Mouse (Mus musculus) MEL (cell line): ENCODE measurements at regions not wholly inside any gene's neighbourhood (a gene's known extent, or its start where the extent isn't known, plus 50 kb on each side); places are given as distances from the start of the nearest gene placed in this dataset.

Experiments used
- DNase-seq: peaks from one replicate; pipeline ENCODE4 v3.0.0; 2011; ENCODE audit warnings: low read depth, low spot score
- H3K27ac ChIP-seq: 2 replicates; pipeline ENCODE4 v1.5.1; 2012; ENCODE audit warnings: low read depth, mild to moderate bottlenecking, control low read depth, low read length, moderate library complexity; ENCODE audit not compliant: control insufficient read depth
- H3K27me3 ChIP-seq, 2 experiments: fragments of 150-350 bp in 1 of 2; sonication (generic) in 1 of 2; 2 replicates each; pipeline ENCODE4 v1.6.1; 2012; ENCODE audit warnings: low read length in 2 of 2, mild to moderate bottlenecking in 2 of 2, improper control_type of control experiment in 1 of 2, moderate library complexity in 1 of 2; ENCODE audit not compliant: insufficient read depth in 2 of 2, control insufficient read depth in 1 of 2
- H3K36me3 ChIP-seq, 2 experiments: 2 replicates each; pipeline ENCODE4 v1.6.1; 2012 to 2014; ENCODE audit warnings: low read length in 2 of 2, improper control_type of control experiment in 1 of 2, inconsistent platforms in 1 of 2, mild to moderate bottlenecking in 1 of 2; ENCODE audit not compliant: insufficient read depth in 2 of 2, control insufficient read depth in 1 of 2
- H3K4me1 ChIP-seq, 2 experiments: fragments of 150-350 bp in 1 of 2; sonication (generic) in 1 of 2; 2 replicates each; pipeline ENCODE4 v1.6.1; 2012; ENCODE audit warnings: low read length in 2 of 2, improper control_type of control experiment in 1 of 2, mild to moderate bottlenecking in 1 of 2; ENCODE audit not compliant: insufficient read depth in 2 of 2, control insufficient read depth in 1 of 2
- H3K4me3 ChIP-seq, 2 experiments: fragments of 150-350 bp in 1 of 2; sonication (generic) in 1 of 2; 2 replicates each; pipeline ENCODE4 v1.5.1; 2012; ENCODE audit warnings: low read depth in 2 of 2, low read length in 2 of 2, mild to moderate bottlenecking in 2 of 2, moderate library complexity in 2 of 2, control low read depth in 1 of 2, improper control_type of control experiment in 1 of 2; ENCODE audit not compliant: control insufficient read depth in 1 of 2, insufficient read depth in 1 of 2
- H3K79me2 ChIP-seq: 2 replicates; pipeline ENCODE4 v1.6.1; 2012; ENCODE audit warnings: mild to moderate bottlenecking, low read length, moderate library complexity; ENCODE audit not compliant: control insufficient read depth, poor library complexity, insufficient read depth
- H3K9ac ChIP-seq: 2 replicates; pipeline ENCODE4 v1.6.1; 2012; ENCODE audit warnings: low read depth, mild to moderate bottlenecking, control low read depth, low read length, moderate library complexity; ENCODE audit not compliant: control insufficient read depth, poor library complexity, severe bottlenecking
- H3K9me3 ChIP-seq: fragments of 150-350 bp; sonication (generic); replicated peaks from 2 replicates; pipeline ENCODE4 v1.6.1; 2012; ENCODE audit warnings: mild to moderate bottlenecking, low read length, improper control_type of control experiment, moderate library complexity; ENCODE audit not compliant: insufficient read depth
- CHD1 ChIP-seq: IDR thresholded peaks from 2 replicates; pipeline ENCODE4 v1.6.1; 2012; ENCODE audit warnings: low read depth, mild to moderate bottlenecking, inconsistent platforms, low read length, improper control_type of control experiment
- ELF1 ChIP-seq: IDR thresholded peaks from 2 replicates; pipeline ENCODE4 v1.6.1; 2014; ENCODE audit warnings: low read depth, mild to moderate bottlenecking, inconsistent platforms, low read length, improper control_type of control experiment, moderate library complexity
- EP300 ChIP-seq, 2 experiments: IDR thresholded peaks; 2 replicates each; pipeline ENCODE4 v1.6.1; 2011; ENCODE audit warnings: improper control_type of control experiment in 2 of 2, low read length in 2 of 2, low read depth in 1 of 2, mild to moderate bottlenecking in 1 of 2
- ETS1 ChIP-seq: IDR thresholded peaks from 2 replicates; pipeline ENCODE4 v1.6.1; 2012; ENCODE audit warnings: low read depth, mild to moderate bottlenecking, inconsistent platforms, low read length, improper control_type of control experiment, moderate library complexity
- GABPA ChIP-seq: IDR thresholded peaks from 2 replicates; pipeline ENCODE4 v1.6.1; 2012; ENCODE audit warnings: low read depth, mild to moderate bottlenecking, inconsistent platforms, low read length, improper control_type of control experiment, moderate library complexity
- GATA1 ChIP-seq: IDR thresholded peaks from 2 replicates; pipeline ENCODE4 v1.6.1; 2011; ENCODE audit warnings: low read depth, low read length, improper control_type of control experiment
- HCFC1 ChIP-seq: IDR thresholded peaks from 2 replicates; pipeline ENCODE4 v1.6.1; 2012; ENCODE audit warnings: low read depth, mild to moderate bottlenecking, inconsistent platforms, low read length, improper control_type of control experiment, moderate library complexity
- JUND ChIP-seq: IDR thresholded peaks from 2 replicates; pipeline ENCODE4 v1.6.1; 2011; ENCODE audit warnings: low read depth, mild to moderate bottlenecking, improper control_type of control experiment, low read length
- KAT2A ChIP-seq: conservative IDR thresholded peaks from 2 replicates; pipeline ENCODE4 v1.6.1; 2012; ENCODE audit warnings: low read depth, low read length, improper control_type of control experiment, inconsistent platforms
- MXI1 ChIP-seq: IDR thresholded peaks from 2 replicates; pipeline ENCODE4 v1.6.1; 2011; ENCODE audit warnings: mild to moderate bottlenecking, low read depth, low read length, improper control_type of control experiment
- MYC ChIP-seq: IDR thresholded peaks from 2 replicates; pipeline ENCODE4 v1.6.1; 2011; ENCODE audit warnings: low read depth, mild to moderate bottlenecking, low read length, improper control_type of control experiment, moderate library complexity
- NELFE ChIP-seq: IDR thresholded peaks from 2 replicates; pipeline ENCODE4 v1.6.1; 2011; ENCODE audit warnings: low read depth, low read length, improper control_type of control experiment
- POLR2A ChIP-seq, 2 experiments: IDR thresholded peaks; 2 replicates each; pipeline ENCODE4 v1.6.1; 2011 to 2012; ENCODE audit warnings: low read length in 2 of 2, mild to moderate bottlenecking in 2 of 2, control low read depth in 1 of 2, improper control_type of control experiment in 1 of 2, low read depth in 1 of 2, moderate library complexity in 1 of 2; ENCODE audit not compliant: control insufficient read depth in 1 of 2, insufficient read depth in 1 of 2, poor library complexity in 1 of 2
- RAD21 ChIP-seq: IDR thresholded peaks from 2 replicates; pipeline ENCODE4 v1.6.1; 2011; ENCODE audit warnings: mild to moderate bottlenecking, low read depth, low read length, improper control_type of control experiment
- RCOR1 ChIP-seq: IDR thresholded peaks from 2 replicates; pipeline ENCODE4 v1.6.1; 2012; ENCODE audit warnings: low read depth, mild to moderate bottlenecking, inconsistent platforms, low read length, improper control_type of control experiment
- SMC3 ChIP-seq: IDR thresholded peaks from 2 replicates; pipeline ENCODE4 v1.6.1; 2011; ENCODE audit warnings: low read depth, low read length, improper control_type of control experiment
- TBP ChIP-seq: IDR thresholded peaks from 2 replicates; pipeline ENCODE4 v1.8.0; 2011; ENCODE audit warnings: low read depth, low read length, improper control_type of control experiment
- TCF12 ChIP-seq: IDR thresholded peaks from 2 replicates; pipeline ENCODE4 v1.6.1; 2014; ENCODE audit warnings: low read depth, mild to moderate bottlenecking, inconsistent platforms, low read length, improper control_type of control experiment, moderate library complexity
- UBTF ChIP-seq: IDR thresholded peaks from 2 replicates; pipeline ENCODE4 v1.6.1; 2012; ENCODE audit warnings: low read depth, mild to moderate bottlenecking, inconsistent platforms, low read length, improper control_type of control experiment, moderate library complexity, borderline replicate concordance; ENCODE audit not compliant: insufficient read depth
- USF1 ChIP-seq: IDR thresholded peaks from 2 replicates; pipeline ENCODE4 v1.6.1; 2014; ENCODE audit warnings: low read depth, mild to moderate bottlenecking, inconsistent platforms, low read length, improper control_type of control experiment, moderate library complexity
- USF2 ChIP-seq, 2 experiments: IDR thresholded peaks; 2 replicates each; pipeline ENCODE4 v1.6.1; 2011 to 2012; ENCODE audit warnings: improper control_type of control experiment in 2 of 2, low read length in 2 of 2, borderline replicate concordance in 1 of 2, inconsistent platforms in 1 of 2, low read depth in 1 of 2, mild to moderate bottlenecking in 1 of 2; ENCODE audit not compliant: insufficient read depth in 1 of 2
- ZNF384 ChIP-seq: IDR thresholded peaks from 2 replicates; pipeline ENCODE4 v1.6.1; 2012; ENCODE audit warnings: low read depth, mild to moderate bottlenecking, inconsistent platforms, low read length, improper control_type of control experiment

GRCm38 (mm10) chr12:69524337-69525035 is 58.3 kb downstream of the Vcpkmt start:
- TF ChIP-seq CHD1 (no peak), MXI1 (no peak), MYC (no peak), UBTF (no peak), ETS1 (no peak), JUND (no peak), HCFC1 (no peak), RCOR1 (no peak), SMC3 (no peak), POLR2A (IDR thresholded peaks at IDR 0.05; ENCODE audit: control insufficient read depth in 1 of 2, insufficient read depth in 1 of 2, low read depth in 1 of 2, low read length in 2 of 2, poor library complexity in 1 of 2) (no peak), USF1 (no peak), USF2 (IDR thresholded peaks at IDR 0.05; ENCODE audit: borderline replicate concordance in 1 of 2, insufficient read depth in 1 of 2, low read depth in 1 of 2, low read length in 2 of 2) (no peak), KAT2A (no peak), GABPA (no peak), ELF1 (no peak)
- peaks cover 0 to 8% of the 10 kb centered on the region in 2 experiments; a peak in 2 of 4 replicates for H3K36me3 ChIP-seq
- no peak overlapping the region for H3K27ac ChIP-seq
- H3K79me2 ChIP-seq, result no peaks in the 10 kb centered on the region
- H3K27me3 ChIP-seq, result no peaks in the 10 kb centered on the region; a peak in 1 of 4 replicates
- no peak overlapping the region for H3K4me3 ChIP-seq
- no peak for DNase-seq
- no peaks in the 10 kb centered on the region for H3K9me3 ChIP-seq
- H3K4me1 ChIP-seq, result peaks cover 3 to 12% of the 10 kb centered on the region in 2 experiments; a peak in 3 of 4 replicates
- no peak overlapping the region for H3K9ac ChIP-seq

GRCm38 (mm10) chr12:69519869-69520268 is 63.0 kb downstream of the Vcpkmt start:
- Histone ChIP-seq H3K9ac (no peak overlapping the region), H3K4me3 (no peak overlapping the region), H3K9me3 (no peaks in the 10 kb centered on the region), H3K4me1 (peaks cover 5 to 18% of the 10 kb centered on the region in 2 experiments; a peak in 3 of 4 replicates), H3K27me3 (no peaks in the 10 kb centered on the region; a peak in 1 of 4 replicates), H3K27ac (no peak overlapping the region), H3K79me2 (no peaks in the 10 kb centered on the region), H3K36me3 (peaks cover 0 to 9% of the 10 kb centered on the region in 2 experiments; a peak in 2 of 4 replicates)
- TF ChIP-seq NELFE (no peak), MYC (0 out of 2 replicates have a peak, but pooled peaks have one; percentile 19), ETS1 (peak; percentile 38; the same call in 1 of the 2 replicates), EP300 (IDR thresholded peaks at IDR 0.05; ENCODE audit: low read depth in 1 of 2, low read length in 2 of 2) (peak in 1 of 2 experiments; percentile 68; a peak in 1 of 4 replicates), RCOR1 (peak; percentile 24; the same call in 1 of the 2 replicates), TBP (0 out of 2 replicates have a peak, but pooled peaks have one; percentile 55), RAD21 (no peak), ZNF384 (no peak), TCF12 (peak; percentile 67), CHD1 (no peak), GATA1 (peak; percentile 75)
- peak; percentile 50 for DNase-seq
